Mouse (Mus musculus) liver, embryonic 14.5 days (tissue): ENCODE measurements around the gene Mei4.

Experiments
- CTCF ChIP-seq: IDR thresholded peaks from 2 replicates; pipeline ENCODE4 v1.5.1; 2016; ENCODE audit warnings: antibody characterized with exemption, low read depth, control low read depth
- EP300 ChIP-seq: IDR thresholded peaks from 2 replicates; pipeline ENCODE4 v1.6.1; 2016; ENCODE audit warnings: antibody characterized with exemption, low read depth

DNA sequence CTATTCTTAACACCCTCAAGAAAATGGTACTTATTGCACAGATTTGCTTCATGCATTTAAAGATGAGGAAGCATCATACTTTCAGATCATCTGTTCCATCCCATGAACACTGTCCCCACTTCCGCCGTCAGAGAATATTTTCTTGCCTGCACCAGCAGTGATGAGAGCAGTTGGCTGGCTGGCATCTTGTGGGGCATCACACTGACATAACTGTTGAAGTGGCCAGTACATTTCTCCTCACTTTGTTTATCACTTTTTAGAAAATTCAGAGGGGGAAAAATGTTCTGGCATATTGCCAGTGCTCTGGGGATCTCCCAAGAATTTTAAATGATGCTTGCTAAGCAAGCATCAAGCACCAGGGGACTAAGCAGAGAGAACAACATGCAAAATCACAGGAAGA lies 251.4 kb downstream of the Mei4 start:
- no peak for TF ChIP-seq CTCF
- TF ChIP-seq EP300, result no peak
